Mouse (Mus musculus) forebrain, embryonic 13.5 days (tissue): ENCODE results near the gene Avpi1. TPM values are rescaled to one million over a fixed set of nuclear protein-coding genes. Genes with fewer than 3 reads are reported as not detected.

ENCODE experiments used
- ATAC-seq: fragments of 200-750 bp; cut with Nextera tagmentation; 2 replicates; pipeline ENCODE4 v1.8.0; 2017
- H3K27ac ChIP-seq: fragments of 300-500 bp; sonication (generic); 2 replicates; pipeline ENCODE4 v1.5.1; 2015; ENCODE audit warnings: inconsistent platforms, mild to moderate bottlenecking, moderate library complexity
- H3K27me3 ChIP-seq: fragments of 300-500 bp; sonication (generic); 2 replicates; pipeline ENCODE4 v1.6.1; 2015; ENCODE audit warnings: mild to moderate bottlenecking, inconsistent platforms
- H3K36me3 ChIP-seq: fragments of 300-500 bp; sonication (generic); 2 replicates; pipeline ENCODE4 v1.6.1; 2015; ENCODE audit warnings: mild to moderate bottlenecking, inconsistent platforms; ENCODE audit not compliant: poor library complexity, severe bottlenecking
- H3K4me1 ChIP-seq: fragments of 300-500 bp; sonication (generic); 2 replicates; pipeline ENCODE4 v1.6.1; 2015; ENCODE audit warnings: inconsistent platforms
- H3K4me2 ChIP-seq: fragments of 300-500 bp; sonication (generic); 2 replicates; pipeline ENCODE4 v1.6.1; 2015; ENCODE audit warnings: inconsistent platforms, mild to moderate bottlenecking, moderate library complexity
- H3K4me3 ChIP-seq: fragments of 300-500 bp; sonication (generic); 2 replicates; pipeline ENCODE4 v1.5.1; 2015; ENCODE audit warnings: mild to moderate bottlenecking, inconsistent platforms
- H3K9ac ChIP-seq: fragments of 300-500 bp; sonication (generic); 2 replicates; pipeline ENCODE4 v1.6.1; 2015; ENCODE audit warnings: mild to moderate bottlenecking, inconsistent platforms
- H3K9me3 ChIP-seq: fragments of 300-500 bp; sonication (generic); replicated peaks from 2 replicates; pipeline ENCODE4 v1.6.1; 2016; ENCODE audit warnings: inconsistent platforms
- whole genome bisulfite sequencing: fragments of 180-500 bp; shearing (Covaris S2); methylation state at CpG from one replicate; pipeline ENCODE4 v1.1.7; 2015; 5-methylcytosine and 5-hydroxymethylcytosine counted together
- polyA plus RNA-seq: library from polyadenylated mRNA; unstranded; fragments of >200 nt; fragmentation: Nextera tagmentation; extraction: Ambion mirVana; gene quantifications from 2 replicates; pipeline ENCODE4 v1.2.1, GENCODE M21; 2015

Gene Avpi1
- polyA plus RNA-seq: 10.1 and 10.3 TPM in 2 replicates

DNA sequence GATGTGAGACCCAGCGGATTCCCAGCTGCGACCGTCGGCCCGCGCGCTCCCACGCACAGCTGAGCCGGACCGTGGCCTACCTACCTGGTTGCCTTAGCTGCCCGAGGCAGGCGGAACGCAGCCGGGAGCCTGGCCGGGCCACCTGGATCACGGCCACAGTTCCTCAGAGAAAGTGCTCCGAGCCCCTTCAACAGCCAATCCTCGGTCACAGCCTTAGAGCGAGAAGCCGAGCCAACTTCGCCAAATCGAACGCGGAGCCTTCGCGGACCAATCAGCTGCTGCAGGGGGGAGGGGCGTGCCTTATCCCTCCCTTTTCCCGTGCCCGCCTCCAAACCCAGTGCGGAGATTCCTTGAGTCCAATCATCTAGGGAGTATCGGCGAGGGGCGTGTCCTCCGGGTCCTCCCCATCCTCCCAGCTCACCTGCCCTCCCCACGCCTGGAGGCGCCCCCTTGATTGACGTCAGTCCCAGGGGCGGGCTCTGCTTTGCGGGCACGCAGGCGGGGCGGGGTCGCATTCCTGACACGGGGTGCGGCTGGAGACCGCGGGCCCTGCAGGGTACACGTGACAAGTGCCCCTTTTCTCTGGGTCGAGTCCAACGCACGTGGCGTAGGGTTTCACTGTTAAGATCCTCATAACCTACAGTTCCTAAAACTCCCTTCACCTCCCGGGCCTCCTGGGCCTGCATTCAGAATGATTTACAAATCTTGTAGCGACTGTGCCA lies at the start of gene Avpi1:
Gene Avpi1, minus strand, starts transcription at position 273 of the 722 bp plus-strand sequence.
- peak within 1 kb of the TSS; percentile 85 for H3K4me2 ChIP-seq
- peak within 1 kb of the TSS; percentile 68 for H3K9ac ChIP-seq
- peaks cover 8% of the 10 kb centered on the region; the same call in 1 of the 2 replicates for H3K27me3 ChIP-seq
- peak; percentile 98 for ATAC-seq
- H3K4me3 ChIP-seq: peak within 1 kb of the TSS; percentile 60
- H3K9me3 ChIP-seq: no peaks in the 10 kb centered on the region
- peak within 1 kb of the TSS; percentile 60 for H3K27ac ChIP-seq
- H3K36me3 ChIP-seq: peaks cover 13% of the 10 kb centered on the region
- peaks cover 24% of the 10 kb centered on the region for H3K4me1 ChIP-seq
- under 1% methylated on average over 54 of the region's 54 CpGs for WGBS

DNA sequence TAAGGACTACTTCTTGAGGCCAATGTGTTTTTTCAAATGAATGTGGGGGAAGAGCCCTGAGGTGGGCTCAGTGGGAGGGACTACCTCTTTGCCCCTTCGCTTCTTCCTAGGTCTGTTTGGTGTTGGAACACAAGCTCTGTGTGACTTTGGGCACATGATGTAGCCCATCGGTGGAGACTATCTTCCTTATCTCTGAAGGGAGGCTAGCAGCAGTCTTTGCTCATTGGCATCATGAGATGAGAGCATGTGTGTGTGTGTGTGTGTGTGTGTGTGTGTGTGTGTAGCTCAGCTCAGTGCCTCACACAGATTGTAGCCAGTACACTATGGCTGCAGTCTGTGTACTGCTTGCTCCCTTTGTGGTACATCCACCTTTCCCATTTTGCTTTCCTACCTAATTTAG lies 48.6 kb upstream of the Avpi1 start:
- WGBS: 94% methylated on average over 2 of the region's 2 CpGs
- Histone ChIP-seq H3K36me3 (peaks cover 37% of the 10 kb centered on the region), H3K4me3 (no peak overlapping the region), H3K9me3 (no peaks in the 10 kb centered on the region), H3K27me3 (no peaks in the 10 kb centered on the region), H3K4me2 (no peak overlapping the region), H3K27ac (no peak overlapping the region), H3K4me1 (no peaks in the 10 kb centered on the region), H3K9ac (no peak overlapping the region)
- no peak for ATAC-seq

DNA sequence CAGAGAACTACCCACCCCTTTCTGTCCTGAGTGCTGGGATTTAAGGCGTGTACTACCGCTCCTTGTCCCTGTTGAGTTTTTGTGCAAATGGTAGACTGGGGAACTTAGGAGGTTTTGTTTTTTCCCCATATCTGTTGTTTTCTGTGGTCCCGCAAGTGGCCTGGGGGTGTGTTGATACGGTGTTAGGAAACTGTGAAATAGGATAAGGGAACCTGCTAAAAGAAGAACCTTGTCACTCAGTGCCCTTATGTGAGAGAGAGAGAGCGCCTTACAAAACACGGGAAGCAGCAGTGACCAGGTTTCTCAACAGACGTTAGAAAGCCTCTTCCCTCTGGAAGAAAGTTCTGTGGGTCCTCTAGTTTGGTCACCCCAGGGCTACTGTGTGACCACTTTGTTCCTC lies 48.0 kb upstream of the Avpi1 start:
- H3K9ac ChIP-seq: no peak overlapping the region
- peaks cover 3% of the 10 kb centered on the region for H3K4me1 ChIP-seq
- no peak overlapping the region for H3K4me2 ChIP-seq
- ATAC-seq: no peak
- 86% methylated on average over 7 of the region's 7 CpGs for WGBS
- H3K27ac ChIP-seq: no peak overlapping the region
- no peaks in the 10 kb centered on the region for H3K27me3 ChIP-seq
- no peaks in the 10 kb centered on the region for H3K9me3 ChIP-seq
- peaks cover 37% of the 10 kb centered on the region for H3K36me3 ChIP-seq
- H3K4me3 ChIP-seq: no peak overlapping the region

DNA sequence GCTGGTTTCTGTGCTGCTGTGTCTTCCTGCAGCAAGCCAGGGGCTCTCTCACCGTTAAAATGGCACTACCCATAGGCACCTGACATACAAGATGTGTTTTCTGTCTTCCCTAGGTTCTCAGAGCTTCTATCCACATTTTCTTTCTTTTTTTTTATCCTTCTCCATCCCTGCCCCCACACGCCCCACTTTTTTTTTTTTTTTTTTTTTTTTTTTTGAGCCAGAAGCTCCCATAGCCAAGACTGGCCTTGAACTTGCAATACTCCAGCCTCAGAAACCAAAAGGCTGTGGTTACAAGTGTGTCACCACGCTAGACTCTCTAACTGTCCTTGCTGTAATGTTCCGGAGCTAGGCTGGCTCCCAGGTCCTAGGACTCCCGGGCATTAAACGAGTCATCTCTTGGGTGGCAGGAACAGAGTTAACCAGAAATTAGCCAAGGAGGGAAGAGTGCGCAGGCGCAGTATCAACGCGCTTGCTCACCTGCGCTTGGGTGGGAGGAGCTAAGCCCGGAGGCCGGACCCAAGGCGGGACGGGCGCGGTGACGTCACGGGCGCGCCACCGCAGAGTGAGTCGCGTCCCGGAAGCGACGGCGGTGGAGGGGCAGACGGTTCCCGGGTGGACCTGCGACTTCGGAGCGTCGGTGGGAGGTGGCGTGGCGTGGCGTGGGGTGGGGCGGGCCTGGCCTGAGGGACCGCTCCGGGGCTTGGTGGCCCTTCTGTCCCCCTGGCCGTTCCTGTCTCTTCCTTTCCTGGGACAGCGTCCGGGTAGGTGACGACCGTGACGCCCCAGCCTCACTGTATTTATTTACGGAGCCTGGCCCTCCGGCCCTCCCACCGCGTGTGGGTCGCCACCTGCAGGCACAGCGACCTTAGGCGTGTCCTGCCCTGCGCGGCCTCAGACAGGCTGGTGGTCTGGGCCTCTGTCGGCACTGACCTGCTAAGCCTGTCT lies 41.4 kb upstream of the Avpi1 start:
- peak; percentile 96 for ATAC-seq
- peaks cover 25% of the 10 kb centered on the region for H3K27me3 ChIP-seq

DNA sequence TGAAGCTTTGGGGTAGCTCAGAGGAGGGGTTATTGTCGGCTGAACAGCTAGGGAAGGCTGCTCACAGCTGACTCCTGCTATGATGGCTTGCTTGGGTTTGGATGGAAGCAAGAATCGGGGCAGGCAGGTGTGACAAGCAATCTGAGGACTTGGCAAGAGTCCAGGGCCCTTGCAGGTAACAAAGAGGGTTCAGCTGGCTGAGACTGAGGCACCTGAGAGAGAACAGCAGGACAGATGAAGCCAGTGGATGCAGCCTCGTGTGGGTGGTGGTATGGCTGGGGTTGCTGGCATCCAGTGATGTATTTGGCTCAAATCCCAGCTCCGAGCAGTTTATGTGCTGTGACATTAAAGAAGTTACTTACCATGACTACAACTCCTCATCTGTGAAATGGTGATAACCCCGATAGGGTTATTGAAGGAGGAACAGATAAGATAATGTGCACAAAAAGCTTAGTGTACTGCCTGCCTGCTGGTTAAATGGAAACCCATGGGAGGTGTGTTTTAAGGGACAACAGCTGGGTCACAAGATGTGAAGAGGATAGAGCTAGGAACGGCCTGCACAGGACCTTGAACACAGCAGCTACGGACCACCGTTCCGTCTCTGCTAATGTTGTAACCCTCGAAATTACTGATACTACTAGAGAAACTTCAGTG lies 40.6 kb upstream of the Avpi1 start:
- Histone ChIP-seq H3K9ac (peak overlapping the region; percentile 37; the same call in 1 of the 2 replicates), H3K27ac (no peak overlapping the region), H3K4me3 (no peak overlapping the region), H3K4me2 (peak overlapping the region; percentile 93; the same call in 1 of the 2 replicates), H3K27me3 (peaks cover 25% of the 10 kb centered on the region), H3K36me3 (no peaks in the 10 kb centered on the region), H3K4me1 (peaks cover 17% of the 10 kb centered on the region), H3K9me3 (no peaks in the 10 kb centered on the region)
- WGBS: 80% methylated on average over 10 of the region's 10 CpGs
- no peak for ATAC-seq

More for the DNA sequence above, 41.4 kb upstream of the Avpi1 start:
- Histone ChIP-seq H3K4me2 (peak overlapping the region; percentile 93), H3K27ac (no peak overlapping the region), H3K4me1 (peaks cover 17% of the 10 kb centered on the region), H3K4me3 (peak overlapping the region; percentile 92), H3K9me3 (no peaks in the 10 kb centered on the region), H3K36me3 (no peaks in the 10 kb centered on the region), H3K9ac (peak overlapping the region; percentile 90)
- WGBS: 2% methylated on average over 56 of the region's 56 CpGs

DNA sequence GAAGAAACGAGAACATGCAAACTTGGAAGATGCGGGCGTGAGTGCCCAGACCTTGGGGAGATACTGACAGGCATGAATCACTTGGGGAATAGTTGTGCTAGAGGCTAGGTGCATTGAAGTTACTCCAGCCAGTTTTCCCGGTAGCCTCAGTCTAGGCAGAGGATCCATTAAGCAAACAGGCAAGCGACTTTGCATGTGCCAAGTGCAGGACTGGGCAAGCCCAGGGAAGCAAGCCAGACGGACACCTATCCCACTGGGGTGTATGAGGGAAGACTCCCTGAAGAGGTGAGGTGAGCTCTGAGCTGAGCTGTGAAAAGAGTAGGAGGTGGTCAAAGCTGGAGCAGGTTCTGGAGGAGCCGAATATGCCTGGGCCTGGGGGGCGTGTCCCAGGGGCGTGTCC lies 38.6 kb upstream of the Avpi1 start:
- Histone ChIP-seq H3K4me2 (no peak overlapping the region), H3K9me3 (no peaks in the 10 kb centered on the region), H3K36me3 (no peaks in the 10 kb centered on the region), H3K4me1 (peaks cover 20% of the 10 kb centered on the region), H3K4me3 (no peak overlapping the region), H3K27ac (no peak overlapping the region), H3K9ac (no peak overlapping the region), H3K27me3 (peaks cover 25% of the 10 kb centered on the region)
- ATAC-seq: no peak
- 67% methylated on average over 9 of the region's 9 CpGs for WGBS

DNA sequence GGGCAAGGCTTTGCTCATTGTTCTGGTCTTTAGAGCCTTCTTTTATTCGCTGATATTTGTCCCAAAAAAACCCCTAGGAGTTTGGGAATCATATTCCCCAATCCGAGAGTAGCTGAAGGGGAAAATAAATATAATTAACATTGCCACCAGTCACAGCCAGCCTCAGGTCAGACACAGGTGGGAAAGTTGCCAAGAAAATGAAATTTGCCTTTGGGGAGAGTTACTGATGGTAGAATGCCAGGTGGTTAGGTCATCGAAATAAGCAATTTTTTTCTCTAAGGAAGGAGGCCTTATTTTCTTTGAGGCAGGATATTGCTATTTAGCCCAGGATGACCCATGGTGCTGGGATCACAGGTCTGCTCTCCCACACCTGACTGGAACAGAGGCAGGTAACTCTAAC lies 37.9 kb upstream of the Avpi1 start:
- peaks cover 16% of the 10 kb centered on the region for H3K4me1 ChIP-seq
- no peak overlapping the region for H3K4me2 ChIP-seq
- no peak overlapping the region for H3K4me3 ChIP-seq
- H3K9ac ChIP-seq: no peak overlapping the region
- 45% methylated on average over 3 of the region's 3 CpGs for WGBS
- H3K9me3 ChIP-seq: no peaks in the 10 kb centered on the region
- H3K27ac ChIP-seq: no peak overlapping the region
- no peaks in the 10 kb centered on the region for H3K36me3 ChIP-seq
- H3K27me3 ChIP-seq: peaks cover 25% of the 10 kb centered on the region
- ATAC-seq: no peak

DNA sequence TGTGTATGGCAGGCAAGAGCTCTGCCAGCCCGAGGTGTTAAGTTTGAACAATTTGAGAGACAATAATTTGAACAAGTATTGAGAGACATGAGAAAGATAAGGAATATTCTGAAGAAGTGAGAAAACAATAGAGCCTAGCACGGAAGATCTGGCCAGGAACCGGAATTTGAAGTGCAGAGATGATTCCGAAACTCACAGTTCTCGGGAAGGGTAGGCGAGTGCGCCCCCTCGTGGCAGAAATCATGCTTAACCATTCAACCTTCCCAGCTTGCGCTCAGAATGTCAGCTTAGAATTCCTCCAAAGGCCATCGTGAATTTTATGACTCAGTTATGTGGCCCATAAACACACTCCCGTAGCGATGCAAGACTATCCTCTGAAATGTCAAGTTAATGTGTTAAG lies 37.3 kb upstream of the Avpi1 start:
- Histone ChIP-seq H3K27ac (no peak overlapping the region), H3K4me3 (no peak overlapping the region), H3K4me2 (peak overlapping the region; percentile 41), H3K4me1 (peaks cover 10% of the 10 kb centered on the region), H3K27me3 (peaks cover 25% of the 10 kb centered on the region), H3K36me3 (no peaks in the 10 kb centered on the region), H3K9me3 (no peaks in the 10 kb centered on the region), H3K9ac (no peak overlapping the region)
- no peak for ATAC-seq
- WGBS: 3% methylated on average over 12 of the region's 12 CpGs

DNA sequence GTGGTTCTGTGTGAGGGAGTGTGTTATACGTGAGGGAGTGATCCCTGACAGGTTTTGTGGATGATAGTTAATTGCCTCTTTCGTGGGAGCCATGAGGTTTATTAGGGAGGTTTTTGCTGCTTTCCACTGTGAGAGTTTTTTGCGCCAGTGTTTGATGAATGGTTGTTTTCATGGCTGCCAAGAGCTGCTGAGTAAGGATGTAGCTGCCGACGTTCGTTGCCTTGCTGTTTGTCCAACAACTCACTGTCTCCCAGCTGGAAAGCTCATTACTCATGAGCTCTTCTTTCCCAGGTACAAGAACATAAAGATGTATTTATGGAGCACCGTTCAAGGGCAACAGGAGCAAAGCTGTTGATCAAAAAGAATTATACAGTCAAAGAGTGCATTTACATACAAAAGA lies 35.3 kb upstream of the Avpi1 start:
- peak overlapping the region; percentile 5; the same call in 1 of the 2 replicates for H3K4me2 ChIP-seq
- peaks cover 18% of the 10 kb centered on the region for H3K27me3 ChIP-seq
- no peak overlapping the region for H3K27ac ChIP-seq
- WGBS: 46% methylated on average over 7 of the region's 7 CpGs
- no peak overlapping the region for H3K9ac ChIP-seq
- no peaks in the 10 kb centered on the region for H3K9me3 ChIP-seq
- H3K4me3 ChIP-seq: no peak overlapping the region
- H3K36me3 ChIP-seq: no peaks in the 10 kb centered on the region
- no peak for ATAC-seq
- 0 out of 2 replicates have a peak, but pooled peaks cover 6% of the 10 kb centered on the region for H3K4me1 ChIP-seq

DNA sequence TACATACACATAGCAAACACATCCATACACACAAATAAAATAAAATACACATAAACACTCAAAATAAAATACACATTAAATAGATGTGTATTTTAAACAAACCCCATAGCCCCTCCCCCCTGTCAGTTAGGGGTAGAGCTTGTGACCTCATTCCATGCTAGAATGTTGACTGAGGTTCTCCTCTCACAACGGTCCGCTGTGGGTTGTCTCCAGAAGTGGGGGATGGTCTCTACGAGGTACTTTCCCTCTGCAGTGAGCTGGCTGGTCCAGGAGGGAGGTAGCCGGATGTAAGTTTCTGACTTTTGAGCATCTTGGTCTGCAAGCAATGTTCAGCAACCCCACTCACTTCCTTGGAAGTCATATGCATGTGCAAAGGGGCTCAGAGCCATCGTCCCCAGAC lies 34.9 kb upstream of the Avpi1 start, which contains the start of gene Zfyve27:
Gene Zfyve27, plus strand, starts transcription at position 188 of the 400 bp plus-strand sequence.
- Histone ChIP-seq H3K4me1 (0 out of 2 replicates have a peak, but pooled peaks cover 6% of the 10 kb centered on the region), H3K9ac (no peak within 1 kb of the TSS), H3K4me3 (no peak within 1 kb of the TSS), H3K4me2 (peak within 1 kb of the TSS; percentile 5; the same call in 1 of the 2 replicates), H3K27ac (no peak within 1 kb of the TSS), H3K9me3 (no peaks in the 10 kb centered on the region), H3K36me3 (no peaks in the 10 kb centered on the region), H3K27me3 (peaks cover 15% of the 10 kb centered on the region)
- no peak for ATAC-seq
- 74% methylated on average over 5 of the region's 5 CpGs for WGBS

DNA sequence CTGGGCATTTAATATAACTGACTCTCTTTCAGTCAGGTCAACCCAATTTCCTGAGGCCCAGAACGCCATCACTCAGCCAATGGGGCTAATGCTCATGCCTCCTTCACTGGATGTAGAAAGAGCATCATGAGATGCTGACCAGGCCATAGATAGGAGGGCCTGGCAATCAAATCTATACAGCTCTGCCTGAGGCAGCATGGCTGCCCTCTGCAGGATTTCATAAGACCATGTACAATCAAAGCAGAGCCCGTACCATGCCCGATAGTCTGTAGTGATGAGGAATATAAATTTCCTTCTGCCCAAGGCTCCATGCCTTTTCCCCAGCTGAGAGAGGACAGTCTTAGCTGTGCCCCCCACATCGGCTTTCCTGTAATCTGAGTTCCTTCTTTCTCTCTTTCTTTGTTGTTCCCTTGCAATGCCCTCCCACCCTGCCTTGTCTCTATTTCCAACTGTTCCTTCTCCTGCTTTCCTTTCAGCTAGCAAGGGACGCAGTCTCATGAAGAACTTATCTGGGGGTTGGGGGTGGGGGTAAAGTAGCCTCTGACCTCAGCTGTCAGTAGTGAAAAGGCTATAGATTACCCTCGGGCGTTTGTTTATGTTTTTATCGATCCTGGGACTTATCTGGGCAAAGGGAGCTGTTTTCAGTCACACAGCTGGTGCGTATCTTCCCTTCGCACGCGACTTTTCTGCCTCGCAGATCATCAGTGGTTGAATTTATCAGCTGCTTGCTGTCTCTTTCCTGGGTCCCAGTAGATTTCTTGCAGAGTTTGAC lies 29.6 kb upstream of the Avpi1 start:
- 73% methylated on average over 13 of the region's 13 CpGs for WGBS
- Histone ChIP-seq H3K4me2 (no peak overlapping the region), H3K4me3 (no peak overlapping the region), H3K4me1 (no peaks in the 10 kb centered on the region), H3K9me3 (no peaks in the 10 kb centered on the region), H3K9ac (no peak overlapping the region), H3K27me3 (no peaks in the 10 kb centered on the region), H3K27ac (no peak overlapping the region), H3K36me3 (no peaks in the 10 kb centered on the region)
- no peak for ATAC-seq
